Mouse (Mus musculus) left cerebral cortex, adult 18-20 months (tissue): ENCODE measurements around the gene Fstl1. TPM values are rescaled to one million over a fixed set of nuclear protein-coding genes. Genes with fewer than 3 reads are reported as not detected.
A peak's percentile ranks its signal among the peaks of the same experiment; 100 is the strongest.

Experiments used
- DNase-seq, 2 experiments: peaks; one replicate each; pipeline ENCODE4 v3.0.0; 2021 to 2022; ENCODE audit warnings: low spot score in 2 of 2, mixed read lengths in 1 of 2
- total RNA-seq, 2 experiments: library from RNA; stranded (reverse); gene quantifications; 2 replicates each; pipeline ENCODE4 v1.2.3; 2021

Gene Fstl1
- total RNA-seq, 2 experiments from 2014 or later = 27.6 to 27.9 TPM

GRCm38 (mm10) chr16:37867791-37868505 lies 91.3 kb downstream of the Fstl1 start, which contains the start of gene Lrrc58:
Lrrc58 (plus strand) TSS chr16:37868389.
- DNase-seq = peak; percentile 75 to 87

- peak; percentile 25 for DNase-seq
Measured at GRCm38 (mm10) chr16:37868506-37869469, 92.1 kb downstream of the Fstl1 start.

GRCm38 (mm10) chr16:37869470-37870231 lies 93.0 kb downstream of the Fstl1 start:
- DNase-seq = no peak

GRCm38 (mm10) chr16:37871112-37871715 lies 94.5 kb downstream of the Fstl1 start:
- peak; percentile 41 to 68 for DNase-seq

DNA sequence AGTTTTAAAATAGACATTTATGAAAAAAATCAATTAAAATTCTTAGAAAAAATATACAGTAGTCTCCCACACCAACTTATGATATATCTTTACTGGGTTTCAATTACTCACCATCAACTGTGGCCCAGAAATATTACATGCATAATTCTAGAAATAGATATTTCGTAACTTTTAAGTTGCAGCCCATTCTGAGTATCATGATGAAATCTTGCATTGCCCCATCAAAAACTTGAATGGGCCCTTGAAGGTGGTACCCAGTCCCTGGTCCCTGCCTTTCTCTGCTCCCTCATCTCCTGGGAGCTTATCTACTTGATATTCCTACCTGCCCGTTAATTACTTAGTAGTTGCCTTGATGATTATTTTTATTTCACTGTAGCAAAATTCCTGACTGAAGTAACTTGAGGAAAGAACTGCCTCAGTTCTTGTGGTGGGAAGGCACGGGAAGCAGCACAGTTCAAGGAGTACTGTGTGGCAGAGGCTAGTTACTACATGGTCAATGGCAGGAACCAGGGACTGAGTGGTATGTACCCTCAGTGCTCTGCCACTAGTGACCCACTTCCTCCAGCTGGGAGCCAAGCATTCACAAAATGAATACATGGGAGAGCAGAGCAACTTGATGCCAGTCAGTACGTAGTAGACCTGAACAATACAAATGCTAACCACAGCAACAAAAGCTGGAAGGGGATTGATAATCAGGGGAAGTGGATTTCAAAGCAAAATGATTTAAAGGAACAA lies 98.0 kb downstream of the Fstl1 start:
- no peak for DNase-seq

DNA sequence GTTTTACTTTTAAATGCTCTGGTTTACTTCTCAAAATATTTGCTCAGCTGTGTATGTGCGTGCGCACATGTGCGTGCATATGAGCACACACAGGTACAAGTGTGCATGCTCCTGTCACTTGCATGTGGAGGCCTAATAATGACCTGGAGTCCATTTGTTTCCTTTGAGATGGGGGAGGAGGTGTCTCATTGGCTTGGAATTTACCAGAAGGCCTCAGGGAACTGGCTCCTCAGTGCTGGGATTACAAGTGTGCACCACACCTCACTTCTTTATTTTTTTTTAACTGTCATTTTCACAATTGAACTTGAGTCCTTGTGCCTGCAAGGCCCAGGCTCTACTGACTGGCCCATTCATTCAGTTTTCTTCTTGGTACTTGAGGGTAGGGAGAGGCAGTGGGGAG lies 100.7 kb downstream of the Fstl1 start:
- DNase-seq = no peak

DNA sequence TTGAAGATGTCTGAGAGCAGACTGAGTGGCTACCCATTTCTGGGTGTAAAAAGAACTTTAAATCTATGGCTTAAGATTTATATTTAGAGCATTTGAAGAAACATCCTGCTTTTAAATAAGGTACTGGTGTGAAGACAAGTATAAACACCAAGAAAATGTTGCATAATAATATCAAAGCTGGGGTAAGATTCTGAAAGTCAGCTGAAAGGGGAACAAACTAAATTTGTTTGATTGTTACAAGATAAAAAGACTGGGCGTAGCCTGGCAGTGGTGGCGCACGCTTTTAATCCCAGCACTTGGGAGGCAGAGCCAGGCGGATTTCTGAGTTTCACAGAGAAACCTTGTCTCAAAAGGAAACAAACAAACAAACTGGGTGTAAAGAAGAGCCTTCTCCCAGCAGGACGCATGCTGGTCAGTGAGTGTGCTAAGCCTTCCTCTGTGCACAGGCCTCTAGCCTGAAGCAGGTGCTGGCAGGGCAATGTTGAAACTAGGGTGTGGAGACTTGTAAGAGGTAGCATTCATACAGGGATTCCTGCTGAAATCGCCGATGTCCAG lies 102.4 kb downstream of the Fstl1 start:
- no peak for DNase-seq

GRCm38 (mm10) chr16:37879750-37880419 lies 103.2 kb downstream of the Fstl1 start:
- no peak for DNase-seq

GRCm38 (mm10) chr16:37881168-37881567 lies 104.5 kb downstream of the Fstl1 start:
- no peak for DNase-seq

Other genes starting within 250 kb of the Fstl1 start
- 10 to 100 TPM; 15.1 to 15.5 TPM for gene Gtf2e1, start 237.1 kb upstream of the Fstl1 start, total RNA-seq
- gene Rabl3, start 237.0 kb upstream of the Fstl1 start, total RNA-seq = 1 to 10 TPM; 8.3 TPM
- not detected for gene Hgd, start 196.7 kb upstream of the Fstl1 start, total RNA-seq
- gene Ndufb4, start 122.4 kb upstream of the Fstl1 start, total RNA-seq = 10 to 100 TPM; 76.5 to 80.3 TPM
- not detected for gene Gm36028, start 84.3 kb downstream of the Fstl1 start, total RNA-seq
- 10 to 100 TPM; 93.4 to 97.3 TPM for gene Lrrc58, start 91.5 kb downstream of the Fstl1 start, total RNA-seq
- under 1 TPM; 0.37 to 0.67 TPM for gene Gpr156, start 139.6 kb downstream of the Fstl1 start, total RNA-seq